Mouse (Mus musculus): ENCODE measurements around the gene Gm8247.
"Not testable (repeated sequence)": the region's sequence is repeated elsewhere in the genome, so short reads cannot be mapped to it uniquely, and the experiment has no call there.

DNA sequence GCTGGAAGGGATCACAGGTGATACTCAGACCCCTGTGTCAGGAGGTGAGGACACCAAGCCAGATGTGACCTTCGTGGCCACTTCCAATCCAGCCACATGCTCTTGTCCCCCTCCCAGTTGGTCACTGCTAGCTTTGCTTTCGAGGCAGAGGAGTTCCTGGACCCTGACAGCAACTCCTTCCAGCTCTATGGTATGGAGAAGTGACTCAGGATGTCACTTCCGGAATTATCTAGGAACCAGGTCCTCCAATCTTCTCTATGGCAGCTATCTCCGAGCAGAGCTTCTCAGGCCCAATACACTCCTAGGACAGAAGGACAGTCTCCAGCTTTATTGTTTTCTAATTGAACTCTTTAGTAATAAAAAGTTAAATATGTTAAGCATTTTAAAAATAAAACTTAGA, 44.8 kb downstream of the Gm8247 start, which contains the start of gene Gm5624:
- not testable (repeated sequence) for TF ChIP-seq CTCF, POLR2A (IDR thresholded peaks at IDR 0.05; ENCODE audit: extremely low read depth, insufficient read depth, low read length)
